Comparison of ENCODE assay signal across 12 mouse cellular contexts in genomic region chr6:89413481-89413884, GRCm38 (mm10). TPM values are rescaled to one million over a fixed set of nuclear protein-coding genes. Genes with fewer than 3 reads are reported as not detected.
DNase-seq lines count a peak whose midpoint lies in the region; ATAC-seq and TF ChIP-seq lines count a peak whose summit lies in the region.
"Had no signal": no experiment of that assay in that cellular context is flagged by ENCODE, and none has a peak within 500 bp of the region (broad histone marks: within the 10 kb centered on the region; RNA-seq: fewer than 3 reads in every experiment).

No protein-coding gene starts in this region.

- dilution Hi-C loops in CH12.LX (cut with MboI; ENCODE audit: extremely low pct_ligation_motif_present, extremely low pct_unique_long_range_greater_than_20kb, low sequenced_read_pairs), result no loop called here

- H3K36me3 ChIP-seq in heart, embryonic 11.5 days (ENCODE audit: control insufficient read depth, insufficient read depth, low read length), result no peaks in the 10 kb centered on the region
- peaks cover 0 to 5% of the 10 kb centered on the region in 2 experiments for H3K36me3 ChIP-seq in CH12.LX (replicated peaks in 1 of 2; ENCODE audit: control insufficient read depth in 1 of 2, insufficient read depth in 1 of 2, low read length in 1 of 2)
- no peaks in the 10 kb centered on the region for H3K36me3 ChIP-seq in forebrain, embryonic 13.5 days (ENCODE audit: poor library complexity, severe bottlenecking)
- H3K36me3 ChIP-seq: forebrain, embryonic 15.5 days; hindbrain, embryonic 10.5 days; liver, embryonic 13.5 days had no signal

- TF ChIP-seq EP300 in CH12.LX (IDR thresholded peaks at IDR 0.05; ENCODE audit: low read length), result 0 out of 2 replicates have a peak, but pooled peaks have one; percentile 37

- no peak for TF ChIP-seq CTCF in CH12.LX (conservative IDR thresholded peaks at IDR 0.05 in 1 of 2, IDR thresholded peaks at IDR 0.05 in 1 of 2; ENCODE audit: low read depth in 2 of 2, low read length in 2 of 2)

- H3K27me3 ChIP-seq in heart, embryonic 11.5 days (ENCODE audit: control insufficient read depth, insufficient read depth, low read length), result no peaks in the 10 kb centered on the region; the same call in 1 of the 2 replicates
- H3K27me3 ChIP-seq in CH12.LX (replicated peaks), result no peaks in the 10 kb centered on the region
- no peaks in the 10 kb centered on the region for H3K27me3 ChIP-seq in forebrain, embryonic 13.5 days
- H3K27me3 ChIP-seq: forebrain, embryonic 15.5 days; liver, embryonic 13.5 days had no signal

- no peak for TF ChIP-seq RAD21 in CH12.LX (IDR thresholded peaks at IDR 0.05; ENCODE audit: low read depth, low read length)

- no peak for ATAC-seq in heart, embryonic 11.5 days (replicated peaks; ENCODE audit: insufficient number of reproducible peaks, low FRiP score, low TSS enrichment)
- peak; percentile 61; the same call in 1 of the 2 replicates for ATAC-seq in erythroid progenitor cell, adult 5-6 weeks (replicated peaks; ENCODE audit: low FRiP score, poor library complexity, severe bottlenecking)
- peak; percentile 60 for ATAC-seq in megakaryocyte, adult 5-6 weeks (ENCODE audit: poor library complexity, severe bottlenecking)
- ATAC-seq in forebrain, embryonic 13.5 days, result no peak
- ATAC-seq: forebrain, embryonic 15.5 days had no signal

- peak; percentile 61 to 74 for DNase-seq in heart, adult 9 months (ENCODE audit: low spot score in 2 of 2)
- peak; percentile 13 for DNase-seq in CH12.LX (ENCODE audit: extremely low read depth)
- DNase-seq in frontal cortex, postnatal 25 days (ENCODE audit: low spot score in 2 of 2), result no peak
- DNase-seq in thymus, postnatal 4 days, result no peak
- DNase-seq: liver, embryonic 13.5 days; right cerebral cortex, adult 18-20 months had no signal

- in situ Hi-C loops in CH12.LX (cut with MboI; ENCODE audit: low pct_ligation_motif_present, low pct_unique_long_range_greater_than_20kb, low sequenced_read_pairs), result no loop called here

- no peak for TF ChIP-seq POLR2A in CH12.LX (IDR thresholded peaks at IDR 0.05; ENCODE audit: low read depth, low read length)

- H3K79me2 ChIP-seq in CH12.LX (replicated peaks; ENCODE audit: control insufficient read depth, extremely low read depth, insufficient read depth, poor library complexity, severe bottlenecking), result no peaks in the 10 kb centered on the region

- H3K27ac ChIP-seq in heart, embryonic 11.5 days (ENCODE audit: low read depth, low read length), result no peak overlapping the region
- 0 out of 2 replicates have a peak overlapping the region, but pooled peaks have one; percentile 6 for H3K27ac ChIP-seq in CH12.LX (ENCODE audit: insufficient read depth, low read depth)
- no peak overlapping the region for H3K27ac ChIP-seq in forebrain, embryonic 13.5 days
- H3K27ac ChIP-seq: forebrain, embryonic 15.5 days; hindbrain, embryonic 10.5 days; liver, embryonic 13.5 days had no signal

- H3K4me2 ChIP-seq in heart, embryonic 11.5 days, result no peak overlapping the region
- 0 out of 2 replicates have a peak overlapping the region, but pooled peaks have one; percentile 39 for H3K4me2 ChIP-seq in CH12.LX (ENCODE audit: insufficient read depth, low read depth, poor library complexity, severe bottlenecking)
- H3K4me2 ChIP-seq in forebrain, embryonic 13.5 days, result no peak overlapping the region
- H3K4me2 ChIP-seq: forebrain, embryonic 15.5 days; liver, embryonic 13.5 days had no signal

- H3K9me3 ChIP-seq in heart, embryonic 11.5 days (replicated peaks; ENCODE audit: control insufficient read depth, low read length), result no peaks in the 10 kb centered on the region
- H3K9me3 ChIP-seq in CH12.LX (replicated peaks; ENCODE audit: low read length), result no peaks in the 10 kb centered on the region
- no peaks in the 10 kb centered on the region for H3K9me3 ChIP-seq in forebrain, embryonic 13.5 days (replicated peaks)
- H3K9me3 ChIP-seq: forebrain, embryonic 15.5 days; hindbrain, embryonic 10.5 days; liver, embryonic 13.5 days had no signal

- no peak overlapping the region for H3K9ac ChIP-seq in heart, embryonic 11.5 days (ENCODE audit: low read depth, low read length)
- H3K9ac ChIP-seq in CH12.LX (ENCODE audit: insufficient read depth, low read depth), result 0 out of 2 replicates have a peak overlapping the region, but pooled peaks have one; percentile 7
- H3K9ac ChIP-seq in forebrain, embryonic 13.5 days, result no peak overlapping the region
- H3K9ac ChIP-seq: forebrain, embryonic 15.5 days; liver, embryonic 13.5 days had no signal

- H3K4me3 ChIP-seq in heart, embryonic 11.5 days (ENCODE audit: low read depth, low read length), result no peak overlapping the region
- no peak overlapping the region for H3K4me3 ChIP-seq in CH12.LX (replicated peaks in 1 of 3; ENCODE audit: low read depth in 2 of 3, low read length in 2 of 3, poor library complexity in 1 of 3)
- no peak overlapping the region for H3K4me3 ChIP-seq in forebrain, embryonic 13.5 days
- H3K4me3 ChIP-seq: forebrain, embryonic 15.5 days; hindbrain, embryonic 10.5 days; liver, embryonic 13.5 days had no signal

- H3K4me1 ChIP-seq in heart, embryonic 11.5 days (ENCODE audit: control insufficient read depth, insufficient read depth, low read length), result peaks cover 13% of the 10 kb centered on the region; the same call in 1 of the 2 replicates
- H3K4me1 ChIP-seq in CH12.LX (ENCODE audit: control insufficient read depth in 1 of 2, insufficient read depth in 2 of 2), result peaks cover 12 to 25% of the 10 kb centered on the region in 2 experiments
- H3K4me1 ChIP-seq in forebrain, embryonic 13.5 days, result no peaks in the 10 kb centered on the region
- H3K4me1 ChIP-seq: forebrain, embryonic 15.5 days; hindbrain, embryonic 10.5 days had no signal

TF ChIP-seq in CH12.LX, 34 proteins besides CTCF, POLR2A, EP300 and RAD21:
- TF ChIP-seq MXI1 (IDR thresholded peaks at IDR 0.05; ENCODE audit: low read depth, low read length) (no peak), ELF1 (IDR thresholded peaks at IDR 0.05; ENCODE audit: low read depth, low read length) (no peak), CHD1 (IDR thresholded peaks at IDR 0.05; ENCODE audit: low read depth, low read length) (0 out of 2 replicates have a peak, but pooled peaks have one; percentile 33), RCOR1 (conservative IDR thresholded peaks at IDR 0.05; ENCODE audit: low read depth, low read length) (0 out of 2 replicates have a peak, but pooled peaks have one; percentile 22), TBP (conservative IDR thresholded peaks at IDR 0.05; ENCODE audit: low read depth, low read length) (no peak), MAFK (IDR thresholded peaks at IDR 0.05; ENCODE audit: insufficient replicate concordance, low read length) (peak; percentile 48; the same call in 1 of the 2 replicates), IRF4 (IDR thresholded peaks at IDR 0.05; ENCODE audit: low read depth, low read length) (peak; percentile 60), ETS1 (conservative IDR thresholded peaks at IDR 0.05; ENCODE audit: low read depth, low read length) (peak; percentile 74), BHLHE40 (IDR thresholded peaks at IDR 0.05; ENCODE audit: low read depth, low read length) (peak; percentile 23; the same call in 1 of the 2 replicates)

RNA-seq across cellular contexts. Expression of gene Plxna1, which starts 51.1 kb away (rescaled TPM):
- polyA plus RNA-seq in heart, embryonic 11.5 days (2014; fragmentation: Nextera tagmentation; extraction: Ambion mirVana), result 8.9 and 9.9 TPM in 2 replicates
- 11.7 and 18.5 TPM in 2 replicates for total RNA-seq in CH12.LX (2012; rRNA removed)
- total RNA-seq in CH12.LX (2014; rRNA removed), result 7.1 and 8.9 TPM in 2 replicates
- 23.6 and 29.5 TPM in 2 replicates for polyA plus RNA-seq in CH12.LX (2012; ENCODE audit: insufficient read length, low read depth)
- 2.9 and 4.6 TPM in 2 replicates for total RNA-seq in erythroid progenitor cell, adult 5-6 weeks (2015; ENCODE audit: low replicate concordance)
- total RNA-seq in erythroid progenitor cell, adult 5-6 weeks (2017; ENCODE audit: low replicate concordance), result 0.30 and 5.3 TPM in 2 replicates
- total RNA-seq in megakaryocyte, adult 5-6 weeks (2015), result 0.91 and 2.7 TPM in 2 replicates
- total RNA-seq in megakaryocyte, adult 5-6 weeks (2017), result 1.4 and 5.7 TPM in 2 replicates
- 34.8 and 37.4 TPM in 2 replicates for polyA plus RNA-seq in forebrain, embryonic 13.5 days (2015; fragmentation: Nextera tagmentation; extraction: Ambion mirVana)

Comparison
In these comparisons a context has a peak if more than half of its experiments do, and no peak if none do; other contexts are left out.
1. DNase-seq: peak in heart, adult 9 months (2 of 2) and CH12.LX (single experiment); none in frontal cortex, postnatal 25 days (0 of 2) and thymus, postnatal 4 days (single experiment).
2. ATAC-seq: peak in erythroid progenitor cell, adult 5-6 weeks (single experiment) and megakaryocyte, adult 5-6 weeks (single experiment); none in heart, embryonic 11.5 days (single experiment) and forebrain, embryonic 13.5 days (single experiment).